Mouse (Mus musculus) B cell, adult 2 months (primary cell): Measurements from ENCODE around the gene Prg3.

Experiments
- DNase-seq, 2 experiments: peaks; one replicate each; pipeline ENCODE4 v3.0.0; 2022

Gene Prg3

GRCm38 (mm10) chr2:84996376-84996775 is 8.4 kb downstream of the Prg3 start:
- DNase-seq = no peak

- no peak for DNase-seq
These were observed 11.6 kb downstream of the Prg3 start for GRCm38 (mm10) chr2:84999486-85000181.

DNA sequence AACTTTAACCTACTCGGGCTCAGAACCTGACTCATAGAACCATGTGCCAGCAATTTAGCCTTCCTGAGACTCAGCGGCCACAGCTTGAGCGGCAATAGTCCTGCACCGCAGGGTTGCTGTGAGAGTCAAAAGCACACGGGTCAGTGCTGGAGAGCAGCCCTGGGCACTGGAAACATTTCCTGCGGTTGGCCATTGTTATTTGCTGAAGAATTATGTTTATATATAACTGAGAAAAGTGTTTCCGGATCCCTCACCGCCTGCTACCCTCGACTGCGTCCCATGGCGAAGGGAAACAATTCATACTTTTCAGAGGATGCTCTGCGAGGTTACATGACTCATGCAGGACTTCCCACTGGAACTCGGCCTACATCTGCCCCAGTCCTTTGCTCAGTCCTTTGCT is 13.5 kb downstream of the Prg3 start:
- DNase-seq = no peak

GRCm38 (mm10) chr2:85002575-85002974 is 14.6 kb downstream of the Prg3 start:
- DNase-seq = no peak

DNA sequence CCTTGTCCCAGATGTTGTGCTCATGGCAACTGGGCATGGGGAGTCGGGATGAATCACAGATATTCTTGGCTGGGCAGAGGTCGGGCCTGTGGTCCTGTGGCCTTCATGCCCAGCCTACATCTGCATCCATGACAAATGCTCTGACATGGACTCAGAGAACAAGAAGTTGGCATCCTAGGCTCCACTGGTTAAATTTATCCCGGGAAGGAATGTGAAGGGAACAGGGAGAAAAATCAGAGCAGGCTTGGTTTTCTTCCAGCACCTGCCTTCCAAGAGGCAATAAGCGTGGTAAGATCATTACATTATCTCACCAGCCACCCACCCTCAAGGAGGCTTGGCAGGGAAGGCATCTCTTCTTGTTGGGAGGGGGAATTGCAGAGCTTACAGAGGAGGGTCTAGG is 16.3 kb downstream of the Prg3 start:
- DNase-seq = no peak

DNA sequence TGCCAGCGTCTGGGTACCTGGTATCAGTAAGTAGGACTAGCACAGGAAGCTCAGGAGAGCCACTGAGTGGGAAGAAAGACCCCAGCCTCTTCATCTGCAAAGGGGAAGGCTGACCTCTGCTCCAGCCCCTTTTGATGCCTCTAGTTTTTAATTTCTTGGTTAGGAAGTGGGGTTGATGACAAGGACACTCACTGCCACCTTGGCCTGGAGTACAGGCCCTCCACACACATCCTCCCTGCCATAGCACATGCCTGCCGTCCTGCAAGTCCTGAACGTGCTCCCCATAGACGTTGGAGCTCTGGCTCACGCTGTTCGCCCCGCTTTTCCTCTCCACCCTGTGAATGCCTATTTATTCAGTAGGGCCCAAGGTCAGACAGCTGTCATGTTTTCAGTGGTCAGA is 18.6 kb downstream of the Prg3 start:
- DNase-seq = no peak

DNA sequence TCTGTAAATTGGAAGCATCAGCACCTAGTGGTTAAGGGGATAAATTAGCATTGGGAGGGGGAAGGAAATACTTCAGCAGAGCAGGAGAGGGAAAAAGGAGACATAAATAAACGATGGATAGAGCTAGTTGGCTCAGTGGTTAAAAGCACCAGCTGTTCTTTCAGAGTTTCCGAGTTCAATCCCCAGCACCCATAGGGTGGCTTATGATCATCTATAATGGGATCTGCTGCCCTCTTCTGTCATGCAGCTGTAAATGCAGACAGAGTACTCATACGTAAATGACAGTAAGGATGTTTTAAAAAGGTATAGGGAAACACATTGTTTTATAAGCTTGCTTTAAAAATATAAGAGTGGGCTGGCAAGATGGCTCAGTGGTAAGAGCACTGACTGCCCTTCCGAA is 19.7 kb downstream of the Prg3 start:
- DNase-seq = peak; percentile 66 to 69

- no peak for DNase-seq
These were observed 21.2 kb downstream of the Prg3 start for GRCm38 (mm10) chr2:85009212-85009611.

GRCm38 (mm10) chr2:85011906-85012604 is 24.0 kb downstream of the Prg3 start:
- DNase-seq = no peak

DNA sequence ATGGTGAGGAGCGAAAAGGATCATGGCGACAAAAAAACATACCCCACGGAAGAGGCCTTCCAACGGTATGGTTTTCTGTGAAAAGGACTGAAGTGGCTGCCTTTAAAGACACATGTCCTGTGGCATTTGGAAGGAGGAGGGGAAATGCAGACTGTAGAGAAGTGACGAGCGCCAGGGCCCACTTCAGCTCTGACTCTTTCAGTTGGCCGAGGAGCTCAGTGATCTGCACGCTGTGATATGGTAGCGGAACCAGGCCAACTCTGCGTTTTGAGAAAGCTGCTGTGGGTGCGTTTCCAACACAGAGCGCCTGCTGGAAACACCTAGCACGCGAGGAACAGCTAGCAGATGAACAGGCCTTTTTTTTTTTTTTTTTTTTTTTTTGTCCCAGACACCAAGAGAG is 24.7 kb downstream of the Prg3 start:
- DNase-seq = no peak

DNA sequence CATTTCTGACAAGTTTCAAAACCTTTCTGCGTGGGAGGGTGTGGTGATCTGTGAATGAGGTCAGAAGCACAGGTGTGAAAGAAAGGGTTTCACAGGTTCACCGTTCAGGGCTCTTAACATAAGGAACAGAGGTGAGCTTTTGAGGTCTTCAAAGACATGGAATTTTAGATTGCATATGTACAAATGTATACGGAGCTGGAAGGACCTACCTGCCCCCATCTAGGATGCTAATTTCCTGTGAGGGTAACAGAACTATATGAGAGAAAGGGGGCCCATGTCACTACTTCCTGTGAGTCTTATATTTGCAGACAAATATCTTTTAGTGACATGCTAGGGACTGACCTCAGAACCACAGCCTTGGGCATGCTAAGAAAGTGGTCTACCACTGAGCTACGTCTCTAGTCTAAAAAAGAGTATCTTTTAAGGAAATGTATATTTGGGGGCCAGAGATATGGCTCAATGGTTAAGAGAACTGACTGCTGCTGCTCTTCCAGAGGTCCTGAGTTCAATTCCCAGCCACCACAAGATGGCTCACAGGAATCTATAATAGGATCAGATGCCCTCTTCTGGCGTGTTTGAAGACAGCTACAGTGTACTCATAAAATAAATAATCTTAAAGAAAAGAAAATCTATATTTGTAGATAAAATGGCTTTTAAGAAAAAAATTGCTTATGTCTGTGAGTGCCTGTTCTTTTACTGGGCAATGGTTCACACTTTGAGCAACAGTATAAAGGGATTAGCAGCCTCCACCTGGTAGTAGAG is 26.0 kb downstream of the Prg3 start:
- DNase-seq = no peak

- peak in 1 of 2 experiments; percentile 9 for DNase-seq
These were observed 26.6 kb downstream of the Prg3 start for GRCm38 (mm10) chr2:85014588-85014982.

DNA sequence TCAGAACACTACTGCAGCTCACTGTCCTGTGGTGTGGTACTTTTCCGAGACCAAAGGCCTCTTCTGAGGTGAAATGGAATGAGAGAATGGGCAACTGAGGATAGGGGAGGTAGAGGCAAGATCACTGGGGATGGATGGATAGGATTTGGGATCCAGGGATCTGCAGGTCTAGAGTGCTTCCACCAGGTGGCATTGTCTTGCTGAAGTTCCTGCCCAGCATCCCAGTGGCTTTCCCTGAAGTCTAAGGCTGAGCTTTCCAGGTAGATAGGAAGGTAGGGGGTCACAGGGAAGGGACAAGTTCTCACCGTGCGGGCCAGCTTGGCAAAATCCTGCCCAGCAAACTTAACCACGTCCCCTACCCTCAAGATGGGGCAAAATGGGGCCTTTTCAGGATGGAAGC is 34.0 kb downstream of the Prg3 start:
- no peak for DNase-seq

DNA sequence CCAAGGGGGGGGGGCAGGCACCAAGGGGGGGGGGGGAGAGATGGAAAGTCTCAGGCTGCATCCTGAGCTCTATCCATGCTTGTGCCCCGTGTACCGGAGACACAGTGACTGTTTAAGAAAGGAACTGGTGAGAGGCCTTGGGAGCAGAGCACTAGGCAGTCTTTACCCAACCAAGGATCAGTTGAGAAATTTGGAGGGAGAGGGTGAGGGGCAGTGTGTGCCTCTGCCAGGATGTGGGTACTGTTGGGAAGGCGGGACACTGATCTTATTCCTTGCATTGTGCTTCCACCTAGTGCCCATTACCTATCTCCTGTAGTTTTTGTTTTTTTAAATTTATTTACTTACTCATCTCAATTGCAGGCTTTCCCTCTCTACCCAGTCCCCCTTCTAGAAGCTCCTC is 38.2 kb downstream of the Prg3 start:
- no peak for DNase-seq

GRCm38 (mm10) chr2:85027281-85027680 is 39.3 kb downstream of the Prg3 start:
- peak; percentile 33 to 34 for DNase-seq

DNA sequence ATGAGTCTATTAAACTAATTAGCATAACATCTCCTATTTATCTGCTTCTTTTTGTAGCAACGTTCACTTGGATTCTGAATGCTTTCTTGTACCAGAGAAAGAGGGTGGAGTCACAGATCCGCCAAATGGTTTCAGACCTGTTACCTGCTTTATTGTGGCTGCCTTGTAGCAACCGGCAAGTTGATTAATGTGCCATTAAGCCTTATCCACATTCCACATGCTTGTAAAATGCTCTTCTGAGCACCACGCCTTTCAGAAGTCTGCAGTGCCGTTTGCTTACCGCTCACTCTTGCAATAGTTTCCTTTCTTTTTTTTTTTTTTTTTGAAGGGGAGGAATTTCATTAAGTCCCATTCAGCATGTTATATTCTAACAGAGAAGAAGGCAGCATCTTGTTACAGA is 41.9 kb downstream of the Prg3 start:
- DNase-seq = no peak

- no peak for DNase-seq
These were observed 43.0 kb downstream of the Prg3 start for GRCm38 (mm10) chr2:85030989-85031388.

GRCm38 (mm10) chr2:85033121-85033520 is 45.1 kb downstream of the Prg3 start:
- no peak for DNase-seq

DNA sequence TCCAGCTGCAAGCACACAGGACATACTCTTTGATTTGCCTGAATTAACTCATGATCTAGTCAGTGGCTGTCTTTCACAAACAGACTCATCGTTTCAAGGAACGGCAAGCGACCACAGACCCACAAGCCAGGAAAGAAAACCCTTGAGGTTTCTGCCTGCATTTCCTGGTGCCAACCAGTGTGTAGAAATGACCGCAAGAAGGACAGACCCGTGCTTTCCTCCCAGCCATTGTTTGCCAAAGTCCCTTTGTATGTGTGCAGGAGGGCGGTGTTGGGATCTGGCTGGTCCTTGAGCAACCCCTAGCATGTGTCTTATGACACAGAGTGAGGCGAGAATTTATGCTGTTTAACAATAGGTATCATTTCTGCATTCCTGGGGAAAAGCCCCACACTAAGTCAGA is 46.2 kb downstream of the Prg3 start:
- DNase-seq = no peak

GRCm38 (mm10) chr2:85036507-85037046 is 48.6 kb downstream of the Prg3 start:
- no peak for DNase-seq

DNA sequence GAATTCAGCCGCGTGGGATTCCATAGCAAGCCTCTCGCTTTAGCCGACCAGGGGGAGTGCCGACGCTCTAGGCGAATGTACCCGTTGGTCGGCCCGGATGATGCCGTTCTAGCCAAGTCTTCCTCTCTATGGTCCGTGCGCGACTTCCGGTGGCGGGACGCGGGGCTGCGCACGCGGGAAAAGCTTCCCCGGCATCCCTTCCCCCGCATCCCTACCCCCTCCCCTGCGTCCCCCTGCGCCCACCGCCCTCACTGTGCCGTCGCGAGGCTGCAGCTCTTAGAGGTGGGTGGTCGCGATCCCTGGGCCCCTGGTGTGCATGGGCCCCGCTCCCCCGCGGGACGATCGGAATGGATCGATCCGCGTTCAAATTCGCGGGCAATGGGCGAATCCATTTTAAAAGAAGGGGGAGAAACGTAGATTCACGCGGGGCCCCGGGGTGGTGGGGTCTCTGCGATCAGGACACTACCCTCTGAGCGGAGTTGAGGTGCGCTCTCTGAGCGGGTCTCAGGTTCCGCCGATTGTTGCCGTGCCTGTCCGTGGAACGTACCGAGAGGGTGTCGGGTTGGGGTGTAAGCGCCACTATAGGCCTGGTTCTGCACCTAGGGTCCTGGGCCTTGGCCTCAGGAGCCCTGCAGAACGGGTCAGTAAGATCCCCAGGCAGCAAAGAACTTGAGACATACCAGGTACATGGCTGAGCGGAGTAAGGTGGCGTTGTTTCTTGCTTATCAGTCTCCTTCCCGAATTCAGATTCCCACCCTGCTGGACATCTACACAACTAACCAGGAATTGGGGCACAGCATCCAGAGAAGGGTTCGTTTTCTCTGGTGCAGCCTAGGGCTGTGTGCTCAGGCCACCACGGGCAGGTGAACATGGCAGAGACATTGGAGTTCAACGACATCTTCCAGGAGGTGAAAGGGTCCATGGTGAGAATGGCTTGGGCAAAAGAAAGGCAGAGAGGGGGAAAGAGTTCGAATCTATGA is 49.3 kb downstream of the Prg3 start, which contains the start of the genes Ssrp1 and P2rx3:
TSS of gene Ssrp1 (plus strand) at position 188 of the 980 bp plus-strand sequence.
TSS of gene P2rx3 (minus strand) at position 416 of the 980 bp plus-strand sequence.
- DNase-seq = peak; percentile 93 to 94

- DNase-seq = no peak
These were observed 50.3 kb downstream of the Prg3 start for GRCm38 (mm10) chr2:85038336-85038735.
